Mouse (Mus musculus): ENCODE data around the gene Ipo4. TPM values are rescaled to one million over a fixed set of nuclear protein-coding genes. Genes with fewer than 3 reads are reported as not detected.

The Ipo4 gene
- 10 to 100 TPM; 21.1 to 39.8 (median 36.3) TPM for polyA plus RNA-seq (2017; shearing (Covaris generic))

DNA sequence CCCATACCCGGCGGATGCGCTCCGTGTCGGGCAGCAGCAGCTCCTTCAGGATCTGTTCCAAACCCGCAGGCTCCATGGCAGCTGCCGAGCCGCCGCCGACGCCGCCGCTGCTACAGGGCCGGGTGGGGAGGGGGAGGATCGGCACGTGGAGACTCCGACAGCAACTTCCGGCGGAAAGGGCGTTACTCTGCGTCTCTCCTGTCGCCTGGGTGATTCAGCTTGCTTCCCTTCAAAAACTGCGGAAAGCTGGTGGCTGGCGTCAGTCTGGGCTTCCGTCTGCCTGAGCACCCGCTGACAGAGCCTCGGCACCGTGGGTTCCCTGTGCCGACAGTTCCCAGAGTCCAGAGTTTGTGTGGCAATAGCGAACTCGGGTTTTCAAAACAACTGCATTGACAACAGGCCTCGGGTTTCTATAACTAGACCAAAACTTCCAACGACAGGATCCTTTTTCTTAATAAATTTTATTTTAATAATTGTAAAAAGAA, at the start of gene Ipo4:
Gene Ipo4 (minus strand): TSS at position 435 of the 485 bp plus-strand sequence.
- peak; percentile 99 for ATAC-seq

- no peak for ATAC-seq
Observed at GRCm38 (mm10) chr14:55682118-55682493, 46.3 kb upstream of the Ipo4 start.

DNA sequence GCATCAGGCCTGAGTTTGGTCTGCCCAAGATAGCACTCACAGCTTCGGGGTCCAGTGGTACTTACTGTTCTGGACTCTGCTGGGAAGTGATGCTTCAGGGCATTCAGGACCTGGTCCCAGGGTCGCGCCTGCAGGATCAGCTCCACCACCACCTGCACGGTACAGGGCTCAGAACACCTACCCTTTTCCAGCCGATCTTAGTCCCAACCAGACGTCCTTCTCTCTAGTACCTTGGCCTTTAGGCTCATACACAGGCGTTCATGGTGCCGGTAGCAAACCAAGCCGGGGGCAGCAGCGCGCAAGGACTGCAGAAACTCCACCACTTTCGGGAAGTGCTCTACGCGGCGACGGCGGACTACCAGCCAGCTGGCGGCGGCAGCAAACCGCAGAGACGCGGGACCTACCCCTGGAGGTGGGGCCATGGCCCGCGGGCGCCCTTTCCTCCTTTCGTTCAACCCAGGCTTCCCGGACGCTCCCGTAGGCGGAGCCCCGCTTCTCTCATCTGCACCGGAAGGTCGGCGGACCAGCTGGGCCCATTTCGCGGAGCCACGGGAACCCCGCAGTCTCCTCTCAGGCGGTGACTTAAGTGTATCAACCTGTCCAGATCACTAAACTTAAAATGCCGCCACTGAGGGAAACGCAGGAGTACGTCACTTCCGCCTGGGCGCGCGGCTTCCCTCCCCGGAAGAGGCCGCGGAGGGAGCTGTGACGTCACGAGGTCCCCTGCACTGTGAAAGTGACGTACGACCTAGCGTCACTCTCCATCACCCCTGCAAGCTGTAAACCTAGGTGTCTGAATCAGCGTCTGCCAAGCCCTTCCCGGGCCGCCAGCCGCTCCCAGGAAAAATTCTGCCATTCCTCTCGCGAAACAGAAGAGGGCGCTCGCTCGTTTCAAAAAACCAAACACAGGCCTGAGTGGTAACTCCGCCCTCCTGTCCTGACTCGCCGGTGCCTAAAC, 45.7 kb upstream of the Ipo4 start, which contains the start of gene Tinf2:
Gene Tinf2 (minus strand): TSS at position 661 of the 958 bp plus-strand sequence.
- peak; percentile 90 for ATAC-seq

- ATAC-seq, result no peak
Observed at GRCm38 (mm10) chr14:55677615-55678014, 41.9 kb upstream of the Ipo4 start.

GRCm38 (mm10) chr14:55672741-55673060, 36.9 kb upstream of the Ipo4 start:
- ATAC-seq, result no peak

GRCm38 (mm10) chr14:55671833-55672740, 36.3 kb upstream of the Ipo4 start, which contains the start of the genes Gmpr2 and Nedd8:
Gene Gmpr2 (plus strand): TSS chr14:55671941.
Gene Nedd8 (minus strand): TSS chr14:55672124.
- peak; percentile 98 for ATAC-seq

DNA sequence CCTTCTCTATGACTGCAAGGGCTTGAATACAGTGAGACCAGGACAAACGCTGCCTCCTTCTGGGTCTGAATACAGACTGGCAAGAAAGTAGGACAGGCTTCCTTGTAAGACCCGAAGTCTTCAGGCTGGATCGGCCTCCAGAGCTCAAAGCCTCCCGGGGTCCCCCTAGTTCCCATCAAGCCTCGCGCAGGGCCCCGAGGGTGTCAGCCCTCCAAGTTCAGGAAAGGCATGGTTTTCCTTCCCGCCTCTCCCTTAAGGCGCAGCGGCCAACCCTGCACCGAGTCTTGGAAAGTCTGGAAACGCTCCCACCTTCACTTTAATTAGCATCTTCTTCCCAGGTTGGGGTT, 35.7 kb upstream of the Ipo4 start:
- peak; percentile 3 for ATAC-seq

- no peak for ATAC-seq
Observed at GRCm38 (mm10) chr14:55660636-55661035, 24.9 kb upstream of the Ipo4 start.

DNA sequence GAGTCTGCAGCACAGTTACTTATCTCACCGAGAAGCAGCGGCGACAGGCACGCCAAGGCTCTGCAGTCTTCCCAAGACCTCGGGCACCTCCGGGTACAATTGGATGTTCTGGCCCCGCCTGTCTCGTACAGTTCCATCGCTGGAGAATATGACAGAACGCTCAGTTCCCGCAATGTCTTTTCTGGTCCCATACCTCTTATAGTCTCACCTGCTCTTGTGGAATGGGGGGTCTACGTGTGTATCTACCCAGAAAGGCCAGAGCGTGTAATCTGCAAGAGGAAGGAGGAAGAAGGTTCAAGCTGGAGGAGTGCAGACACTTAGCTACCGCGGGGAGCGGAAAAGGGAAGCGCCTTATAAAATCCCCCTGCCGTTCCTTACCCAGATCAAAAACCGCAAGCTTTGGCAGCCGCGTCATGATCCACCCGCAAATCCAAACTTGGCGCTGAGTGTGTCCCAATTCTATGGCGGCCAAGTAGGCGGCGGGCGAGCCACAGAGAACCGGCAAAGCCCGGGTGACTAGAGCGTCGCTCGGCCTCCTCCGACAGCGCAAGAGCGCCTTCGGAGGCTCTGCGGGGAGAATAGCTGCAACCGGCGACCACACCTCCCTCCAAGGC, 24.3 kb upstream of the Ipo4 start, which contains the start of gene Mdp1:
Gene Mdp1 (minus strand): TSS at position 549 of the 614 bp plus-strand sequence.
- ATAC-seq, result peak; percentile 96

GRCm38 (mm10) chr14:55658011-55658410, 22.3 kb upstream of the Ipo4 start:
- ATAC-seq, result no peak

DNA sequence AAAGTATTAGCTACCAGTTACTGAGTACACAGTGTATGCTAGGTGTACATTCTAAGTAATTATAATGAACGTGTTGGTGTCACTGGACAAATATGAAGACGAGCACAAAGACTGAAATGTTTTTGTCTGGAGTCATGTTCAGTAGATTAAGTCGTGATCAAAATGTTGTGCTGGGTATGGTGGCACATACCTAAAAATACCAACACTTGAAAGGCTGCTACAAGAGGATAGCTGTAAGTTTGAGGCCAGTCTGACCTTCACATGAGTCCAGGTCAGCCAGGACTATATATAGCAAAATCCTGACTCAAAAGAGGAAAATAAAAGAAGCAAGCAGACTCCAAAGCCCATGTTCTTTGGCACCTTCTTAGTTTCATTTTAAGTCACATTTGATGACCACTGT, 21.2 kb upstream of the Ipo4 start:
- no peak for ATAC-seq

DNA sequence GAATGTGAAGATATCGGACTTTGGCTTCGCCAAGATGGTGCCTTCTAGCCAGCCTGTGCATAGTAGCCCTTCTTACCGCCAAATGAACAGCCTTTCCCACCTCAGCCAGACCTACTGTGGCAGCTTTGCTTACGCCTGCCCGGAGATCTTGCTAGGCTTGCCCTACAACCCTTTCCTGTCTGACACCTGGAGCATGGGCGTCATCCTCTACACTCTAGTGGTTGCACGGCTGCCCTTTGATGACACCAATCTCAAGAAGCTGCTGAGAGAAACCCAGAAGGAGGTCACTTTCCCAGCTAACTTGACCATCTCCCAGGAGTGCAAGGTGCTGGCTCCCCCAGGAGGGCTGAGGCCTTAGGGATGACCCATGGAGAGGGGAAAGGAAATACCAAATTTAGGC, 15.8 kb upstream of the Ipo4 start:
- no peak for ATAC-seq

GRCm38 (mm10) chr14:55649884-55650283, 14.1 kb upstream of the Ipo4 start, which contains the start of gene Tssk4:
Gene Tssk4 (plus strand): TSS chr14:55650184.
- ATAC-seq, result no peak

GRCm38 (mm10) chr14:55644261-55644888, 8.6 kb upstream of the Ipo4 start:
- ATAC-seq, result peak; percentile 38

- peak; percentile 73 for ATAC-seq
Observed at GRCm38 (mm10) chr14:55643060-55643907, 7.5 kb upstream of the Ipo4 start, which contains the start of gene Tm9sf1. Gene Tm9sf1 (minus strand): TSS chr14:55643806.

DNA sequence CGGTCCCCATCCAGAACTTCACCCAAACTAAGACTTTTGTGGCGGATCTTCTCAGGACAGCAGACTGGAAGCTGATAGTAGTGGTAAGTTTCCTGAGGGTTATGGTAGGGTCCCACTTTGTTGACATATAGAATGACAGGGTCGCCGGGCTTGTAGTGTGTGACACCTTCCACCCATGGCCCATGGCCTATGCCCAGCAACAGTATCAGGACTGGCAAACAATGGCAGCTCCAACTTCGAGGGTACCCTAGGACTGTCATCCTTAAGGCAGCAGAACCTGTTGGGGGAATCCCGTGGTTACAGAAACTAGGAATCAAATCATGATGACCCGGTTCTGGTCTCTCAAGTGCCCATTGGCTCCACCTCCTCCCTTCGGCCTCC, 6.9 kb upstream of the Ipo4 start:
- ATAC-seq, result no peak

- ATAC-seq, result no peak
Observed at GRCm38 (mm10) chr14:55641291-55641690, 5.5 kb upstream of the Ipo4 start.

- no peak for ATAC-seq
Observed at GRCm38 (mm10) chr14:55640816-55641215, 5.1 kb upstream of the Ipo4 start.

- ATAC-seq, result no peak
Observed at GRCm38 (mm10) chr14:55637795-55638194, 2.0 kb upstream of the Ipo4 start, which contains the start of gene Gm49378. Gene Gm49378 (minus strand): TSS chr14:55637895.

GRCm38 (mm10) chr14:55634874-55635522, 759 bp downstream of the Ipo4 start:
- no peak for ATAC-seq
